Mouse (Mus musculus) olfactory bulb, adult 2 months (tissue): Measurements from ENCODE around the gene Olfr168. TPM values are rescaled to one million over a fixed set of nuclear protein-coding genes. Genes with fewer than 3 reads are reported as not detected.
"Not testable (repeated sequence)": the region's sequence is repeated elsewhere in the genome, so short reads cannot be mapped to it uniquely, and the experiment has no call there.

Experiments
- H3K27ac ChIP-seq: fragments of 200-500 bp; 2 replicates; pipeline ENCODE4 v1.5.1; 2012; ENCODE audit warnings: low read depth, low read length; ENCODE audit not compliant: insufficient read depth
- H3K4me1 ChIP-seq: fragments of 200-500 bp; 2 replicates; pipeline ENCODE4 v1.6.1; 2012; ENCODE audit warnings: low read length; ENCODE audit not compliant: control insufficient read depth, insufficient read depth
- H3K4me3 ChIP-seq: fragments of 200-500 bp; 2 replicates; pipeline ENCODE4 v1.5.1; 2012; ENCODE audit warnings: mild to moderate bottlenecking, low read depth, low read length, moderate library complexity; ENCODE audit not compliant: insufficient read depth
- CTCF ChIP-seq: fragments of 200-500 bp; IDR thresholded peaks from 2 replicates; pipeline ENCODE4 v1.5.1; 2012; ENCODE audit warnings: low read depth, mild to moderate bottlenecking, low read length, moderate library complexity; ENCODE audit not compliant: insufficient read depth
- POLR2A ChIP-seq: fragments of 200-500 bp; IDR thresholded peaks from 2 replicates; pipeline ENCODE4 v1.6.1; 2012; ENCODE audit warnings: mild to moderate bottlenecking, low read depth, low read length, moderate library complexity; ENCODE audit not compliant: insufficient read depth
- WGBS: fragments of 180-500 bp; shearing (Covaris S2); methylation state at CpG from one replicate; pipeline ENCODE4 v1.1.7; 2018; 5-methylcytosine and 5-hydroxymethylcytosine counted together
- polyA plus RNA-seq: library from polyadenylated mRNA; stranded (reverse); fragments of >200 nt; gene quantifications from 2 replicates; pipeline ENCODE4 v1.2.4, GENCODE M21; 2012; ENCODE audit warnings: low replicate concordance; ENCODE audit not compliant: missing spikeins, insufficient read depth, insufficient read length

Olfr168 gene
- polyA plus RNA-seq = not detected in 2 replicates

GRCm38 (mm10) chr16:19535455-19535854 is at the start of gene Olfr168:
Gene Olfr168 (minus strand): TSS chr16:19535555.
- Histone ChIP-seq H3K27ac (no peak within 1 kb of the TSS), H3K4me3 (no peak within 1 kb of the TSS), H3K4me1 (no peaks in the 10 kb centered on the region)
- no peak for TF ChIP-seq POLR2A
- no peak for TF ChIP-seq CTCF

DNA sequence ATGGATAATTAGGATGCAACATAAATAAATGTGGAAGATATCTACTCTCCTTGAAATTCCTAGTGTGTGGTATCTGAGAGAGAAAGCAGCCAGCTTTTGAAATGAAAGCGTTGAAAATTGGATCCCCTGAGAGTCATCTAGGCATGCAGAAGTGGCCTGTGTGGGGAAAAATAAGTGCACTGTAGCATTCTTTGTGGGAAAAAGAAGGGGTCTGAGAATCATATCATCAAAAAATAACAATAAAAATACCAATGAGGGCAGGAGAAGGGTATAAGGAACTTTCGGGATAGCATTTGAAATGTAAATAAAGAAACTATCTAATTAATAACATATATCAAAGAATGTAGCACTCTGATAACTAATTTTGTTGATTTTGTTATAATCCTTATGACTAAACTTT is 36.4 kb upstream of the Olfr168 start, which contains the start of gene Olfr169:
Gene Olfr169 (minus strand): TSS at position 101 of the 400 bp plus-strand sequence.
- not testable (repeated sequence) for H3K4me1 ChIP-seq, H3K4me3 ChIP-seq, H3K27ac ChIP-seq
- 91% methylated on average over 2 of the region's 2 CpGs for WGBS

- H3K4me3 ChIP-seq, H3K27ac ChIP-seq, H3K4me1 ChIP-seq: not testable (repeated sequence)
- WGBS = 89% methylated on average over 7 of the region's 7 CpGs
Observed at GRCm38 (mm10) chr16:19553429-19553828, 18.1 kb upstream of the Olfr168 start.

DNA sequence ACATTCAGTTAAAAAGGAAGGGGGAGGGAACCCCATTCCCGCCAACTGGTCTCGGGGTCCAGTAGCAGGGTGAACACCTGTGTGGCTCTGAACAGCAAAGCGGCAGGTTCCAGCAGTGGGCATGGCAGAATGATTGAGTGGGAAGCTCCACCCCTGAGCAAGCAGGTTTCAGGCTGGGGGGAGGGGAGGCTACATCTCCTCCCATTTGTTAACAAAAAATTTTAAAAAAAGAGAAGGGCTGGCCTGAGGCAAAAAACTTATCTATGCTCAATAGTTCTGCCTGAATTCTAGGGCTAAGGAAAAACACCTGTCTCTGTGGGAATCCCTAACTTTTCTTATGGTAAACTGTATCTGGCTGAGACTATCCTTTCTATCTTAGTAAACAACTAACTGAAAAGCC is 16.9 kb upstream of the Olfr168 start:
- H3K4me3 ChIP-seq, H3K27ac ChIP-seq, H3K4me1 ChIP-seq: not testable (repeated sequence)
- 98% methylated on average over 3 of the region's 3 CpGs for WGBS

DNA sequence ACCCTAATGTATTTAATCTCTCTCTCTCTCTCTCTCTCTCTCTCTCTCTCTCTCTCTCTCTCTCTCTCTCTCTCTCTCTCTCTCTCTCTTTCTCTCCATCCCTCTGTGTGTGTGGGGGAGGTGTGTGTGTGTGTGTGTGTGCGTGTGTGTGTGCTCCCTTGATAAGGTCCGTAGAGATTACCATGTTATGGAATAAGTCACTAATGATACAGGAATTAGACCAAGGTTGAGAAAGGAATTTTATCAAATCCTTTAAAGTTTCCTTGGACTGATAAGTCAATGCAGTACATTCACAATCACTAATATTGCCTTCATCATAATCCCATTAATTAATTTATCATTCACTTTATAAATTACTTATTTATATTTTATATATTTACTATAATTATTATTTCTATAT is 13.2 kb downstream of the Olfr168 start, which contains the start of gene Olfr167:
Gene Olfr167 (minus strand): TSS at position 101 of the 400 bp plus-strand sequence.
- TF ChIP-seq CTCF = no peak
- no peak for TF ChIP-seq POLR2A
- Histone ChIP-seq H3K4me1 (no peaks in the 10 kb centered on the region), H3K27ac (no peak within 1 kb of the TSS), H3K4me3 (no peak within 1 kb of the TSS)
- WGBS = 93% methylated on average over 2 of the region's 2 CpGs

DNA sequence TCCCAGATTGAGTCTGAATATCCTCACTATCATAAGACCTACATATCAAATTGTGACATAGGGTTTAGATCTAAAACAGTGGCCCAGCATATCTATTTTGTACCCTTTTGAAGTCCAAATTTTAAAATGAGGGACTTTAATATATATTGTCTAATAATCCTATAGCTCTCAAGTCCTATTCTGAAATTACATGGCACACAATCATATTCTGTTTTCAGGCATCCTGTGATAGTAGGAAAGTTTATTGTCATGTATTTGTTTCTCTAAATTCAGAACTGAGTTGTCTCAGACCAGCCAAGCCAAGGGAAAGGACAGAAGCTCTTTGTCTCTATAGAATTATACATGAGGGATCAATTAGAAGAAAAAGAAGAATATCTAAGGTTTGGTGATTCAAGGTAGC is 52.0 kb downstream of the Olfr168 start, which contains the start of gene Olfr166:
Gene Olfr166 (plus strand): TSS at position 301 of the 400 bp plus-strand sequence.
- Histone ChIP-seq H3K4me3 (no peak within 1 kb of the TSS), H3K27ac (no peak within 1 kb of the TSS), H3K4me1 (no peaks in the 10 kb centered on the region)
- TF ChIP-seq POLR2A (no peak), CTCF (no peak)

Other genes with a start within 250 kb of the Olfr168 start
- not detected in 2 replicates for gene Olfr164, start 221.5 kb downstream of the Olfr168 start, polyA plus RNA-seq
- gene Olfr165, start 112.4 kb downstream of the Olfr168 start, polyA plus RNA-seq = not detected in 2 replicates
- not detected in 2 replicates for gene Olfr166, start 51.9 kb downstream of the Olfr168 start, polyA plus RNA-seq
- not detected in 2 replicates for gene Olfr167, start 13.3 kb downstream of the Olfr168 start, polyA plus RNA-seq
- not detected in 2 replicates for gene Olfr169, start 36.3 kb upstream of the Olfr168 start, polyA plus RNA-seq
- not detected in 2 replicates for gene Olfr170, start 76.3 kb upstream of the Olfr168 start, polyA plus RNA-seq
- gene Olfr171, start 94.4 kb upstream of the Olfr168 start, polyA plus RNA-seq = not detected in 2 replicates
- gene Lamp3, start 170.8 kb upstream of the Olfr168 start, polyA plus RNA-seq = not detected in 2 replicates
- gene B3gnt5, start 224.7 kb upstream of the Olfr168 start, polyA plus RNA-seq = not detected in 2 replicates